Mouse (Mus musculus): ENCODE measurements around the gene Pdlim7. TPM values are rescaled to one million over a fixed set of nuclear protein-coding genes. Genes with fewer than 3 reads are reported as not detected.

The Pdlim7 gene
- total RNA-seq, 2 experiments from 2014 or later, result 588 to 612 TPM

GRCm38 (mm10) chr13:55446483-55447105 lies 66.9 kb downstream of the Pdlim7 start:
- intact Hi-C loops (cut with DNase I; ENCODE audit: low total_unique reads), result no loop called here
- peak; percentile 5 for DNase-seq

Small RNAs within 50 kb of the gene (microRNA-seq; reads per million reads assigned to microRNA genes)
- 0 to 0.64 reads per million in 2 experiments for gene Mir6943
- gene Mir6944, result 21.1 to 27.4 reads per million in 2 experiments
- gene Mir6945, result 8.3 to 8.5 reads per million in 2 experiments

Other genes with a start within 250 kb of the Pdlim7 start
- gene Prelid1, start 193.2 kb downstream of the Pdlim7 start, total RNA-seq (2021), result 10 to 100 TPM; 48.0 to 59.0 TPM
- 10 to 100 TPM; 31.1 to 31.7 TPM for gene Rab24, start 191.7 kb downstream of the Pdlim7 start, total RNA-seq (2021)
- 1 to 10 TPM; 3.0 to 3.4 TPM for gene Mxd3, start 183.9 kb downstream of the Pdlim7 start, total RNA-seq (2021)
- 10 to 100 TPM; 32.2 to 34.6 TPM for gene Lman2, start 150.9 kb downstream of the Pdlim7 start, total RNA-seq (2021)
- under 1 TPM; 0.22 to 0.29 TPM for gene Rgs14, start 143.9 kb downstream of the Pdlim7 start, total RNA-seq (2021)
- gene Slc34a1, start 115.5 kb downstream of the Pdlim7 start, total RNA-seq (2021), result not detected
- gene Pfn3, start 98.4 kb downstream of the Pdlim7 start, total RNA-seq (2021), result not detected
- gene F12, start 86.9 kb downstream of the Pdlim7 start, total RNA-seq (2021), result not detected
- gene Grk6, start 68.6 kb downstream of the Pdlim7 start, total RNA-seq (2021), result 10 to 100 TPM; 12.1 to 12.6 TPM
- 1 to 10 TPM; 1.0 to 1.6 TPM for gene Prr7, start 49.4 kb downstream of the Pdlim7 start, total RNA-seq (2021)
- 10 to 100 TPM; 31.3 to 37.5 TPM for gene Dbn1, start 25.6 kb downstream of the Pdlim7 start, total RNA-seq (2021)
- gene Dok3, start 15.6 kb upstream of the Pdlim7 start, total RNA-seq (2021), result 1 to 10 TPM in 1 of 2 experiments, under 1 TPM in 1; 0.82 to 1.6 TPM
- 1 to 10 TPM; 8.8 to 9.5 TPM for gene Ddx41, start 23.0 kb upstream of the Pdlim7 start, total RNA-seq (2021)
- 10 to 100 TPM; 12.8 to 15.4 TPM for gene Fam193b, start 57.4 kb upstream of the Pdlim7 start, total RNA-seq (2021)
- 100 to 1,000 TPM; 139 to 149 TPM for gene Tmed9, start 60.1 kb upstream of the Pdlim7 start, total RNA-seq (2021)
- 1 to 10 TPM; 6.2 to 7.3 TPM for gene B4galt7, start 86.2 kb upstream of the Pdlim7 start, total RNA-seq (2021)
- 10 to 100 TPM; 10.1 to 11.1 TPM for gene Caml, start 109.3 kb upstream of the Pdlim7 start, total RNA-seq (2021)
- 10 to 100 TPM; 19.7 to 21.2 TPM for gene Ddx46, start 121.4 kb upstream of the Pdlim7 start, total RNA-seq (2021)
- 10 to 100 TPM; 30.9 to 32.9 TPM for gene B230219D22Rik, start 179.4 kb upstream of the Pdlim7 start, total RNA-seq (2021)
- 10 to 100 TPM; 27.8 to 27.9 TPM for gene Txndc15, start 201.0 kb upstream of the Pdlim7 start, total RNA-seq (2021)
- gene Pcbd2, start 213.7 kb upstream of the Pdlim7 start, total RNA-seq (2021), result 10 to 100 TPM; 23.4 to 24.0 TPM